7 mouse cellular contexts compared by ENCODE assay signal in the genomic region with DNA sequence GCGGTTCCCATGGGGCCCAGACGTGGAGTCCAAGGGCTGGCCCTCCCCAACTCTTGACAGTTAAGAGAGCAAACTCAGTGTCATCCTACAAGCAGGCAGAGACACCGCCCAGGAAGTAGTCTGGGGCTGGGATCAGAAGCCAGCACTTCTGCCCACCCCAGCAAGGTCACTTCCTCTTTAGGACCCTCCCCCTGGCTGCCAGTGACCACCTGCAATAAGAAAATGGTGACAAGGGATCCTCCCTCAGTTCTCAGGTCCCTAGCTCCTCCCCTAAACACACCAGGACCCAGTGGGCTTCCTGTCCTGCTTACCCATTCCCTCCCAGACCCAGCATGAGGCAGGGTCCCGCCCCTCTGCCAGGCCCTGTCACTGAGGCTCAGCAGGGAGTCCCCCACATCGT. TPM values are rescaled to one million over a fixed set of nuclear protein-coding genes. Genes with fewer than 3 reads are reported as not detected.
DNase-seq lines count a peak whose midpoint lies in the region; ATAC-seq and TF ChIP-seq lines count a peak whose summit lies in the region.

No protein-coding gene starts in this region.

- peaks cover 7% of the 10 kb centered on the region; the same call in 1 of the 2 replicates for H3K4me1 ChIP-seq in intestine, postnatal 0 days (replicated peaks; ENCODE audit: control insufficient read depth, insufficient read depth, low read length)

- no peaks in the 10 kb centered on the region for H3K9me3 ChIP-seq in intestine, postnatal 0 days (ENCODE audit: control insufficient read depth)

- H3K27me3 ChIP-seq in intestine, postnatal 0 days (replicated peaks; ENCODE audit: control insufficient read depth, insufficient read depth, low read length): no peaks in the 10 kb centered on the region

- no peak for TF ChIP-seq CTCF in intestine, postnatal 0 days (IDR thresholded peaks at IDR 0.05; ENCODE audit: low read depth)

- H3K4me3 ChIP-seq in intestine, postnatal 0 days (ENCODE audit: low read depth, low read length): no peak overlapping the region

- ATAC-seq in intestine, postnatal 0 days: no peak

- 24% methylated on average over 5 of the region's 5 CpGs for WGBS in intestine, postnatal 0 days

- DNase-seq in MEL-GATA-1-ER (ENCODE audit: extremely low read depth, low read depth): peak; percentile 90
- DNase-seq in embryo, embryonic 10.5 days (ENCODE audit: low spot score): peak; percentile 51
- peak; percentile 45 for DNase-seq in lung, postnatal 14 days
- DNase-seq in thymus, postnatal 0 days (ENCODE audit: low spot score): peak; percentile 79
- no peak for DNase-seq in urinary bladder, postnatal 4 days (ENCODE audit: low spot score in 2 of 2)
- no peak for DNase-seq in right cerebral cortex, postnatal 14 days

- H3K4me2 ChIP-seq in intestine, postnatal 0 days (replicated peaks; ENCODE audit: low read depth): peak overlapping the region; percentile 33; the same call in 1 of the 2 replicates

- H3K36me3 ChIP-seq in intestine, postnatal 0 days (ENCODE audit: control insufficient read depth, insufficient read depth): no peaks in the 10 kb centered on the region

- H3K27ac ChIP-seq in intestine, postnatal 0 days (ENCODE audit: low read depth, low read length): 0 out of 2 replicates have a peak overlapping the region, but pooled peaks have one; percentile 41

- no peak overlapping the region for H3K9ac ChIP-seq in intestine, postnatal 0 days (ENCODE audit: low read depth, low read length)

RNA-seq across cellular contexts. Expression of gene Piezo1, which starts 3.3 kb away (rescaled TPM):
- 4.4 and 7.3 TPM in 2 replicates for polyA plus RNA-seq in intestine, postnatal 0 days (2015; fragmentation: Nextera tagmentation; extraction: Ambion mirVana)
- polyA plus RNA-seq in thymus, postnatal 0 days (2015; fragmentation: Nextera tagmentation; extraction: Ambion mirVana): 5.2 and 6.9 TPM in 2 replicates

RNA-seq across cellular contexts. Expression of gene Cdt1, which starts 20.0 kb away (rescaled TPM):
- polyA plus RNA-seq in intestine, postnatal 0 days (2015; fragmentation: Nextera tagmentation; extraction: Ambion mirVana): 13.3 and 14.0 TPM in 2 replicates
- polyA plus RNA-seq in thymus, postnatal 0 days (2015; fragmentation: Nextera tagmentation; extraction: Ambion mirVana): 50.6 and 51.1 TPM in 2 replicates

RNA-seq across cellular contexts. Expression of gene Aprt, which starts 28.9 kb away (rescaled TPM):
- 676 and 681 TPM in 2 replicates for polyA plus RNA-seq in intestine, postnatal 0 days (2015; fragmentation: Nextera tagmentation; extraction: Ambion mirVana)
- 173 and 174 TPM in 2 replicates for polyA plus RNA-seq in thymus, postnatal 0 days (2015; fragmentation: Nextera tagmentation; extraction: Ambion mirVana)

Comparison
In these comparisons a context has a peak if more than half of its experiments do, and no peak if none do; other contexts are left out.
1. DNase-seq: peak in MEL-GATA-1-ER (single experiment), embryo, embryonic 10.5 days (single experiment), lung, postnatal 14 days (single experiment) and thymus, postnatal 0 days (single experiment); none in urinary bladder, postnatal 4 days (0 of 2) and right cerebral cortex, postnatal 14 days (single experiment).